Mouse (Mus musculus) gastrocnemius, postnatal 4 days (tissue): ENCODE measurements at regions not wholly inside any gene's neighbourhood (a gene's known extent, or its start where the extent isn't known, plus 50 kb on each side); places are given as distances from the start of the nearest gene placed in this dataset.
A peak's percentile ranks its signal among the peaks of the same experiment; 100 is the strongest.

Source experiments
- DNase-seq, 2 experiments: peaks; one replicate each; pipeline ENCODE4 v3.0.0; 2021 to 2022; ENCODE audit warnings: low spot score in 2 of 2, mixed read lengths in 2 of 2

GRCm38 (mm10) chr13:28466151-28466550 lies 208.8 kb downstream of the Gm11361 start:
- DNase-seq: no peak

- no peak for DNase-seq
These were observed 208.0 kb downstream of the Gm11361 start for GRCm38 (mm10) chr13:28465187-28465880.

- DNase-seq: no peak
These were observed 204.0 kb downstream of the Gm11361 start for GRCm38 (mm10) chr13:28461281-28461680.

- DNase-seq: no peak
These were observed 200.1 kb downstream of the Gm11361 start for GRCm38 (mm10) chr13:28457403-28457802.

- no peak for DNase-seq
These were observed 198.6 kb downstream of the Gm11361 start for GRCm38 (mm10) chr13:28455878-28456277.

- DNase-seq: no peak
These were observed 197.7 kb downstream of the Gm11361 start for GRCm38 (mm10) chr13:28455016-28455415.

GRCm38 (mm10) chr13:28450699-28451445 lies 193.5 kb downstream of the Gm11361 start:
- DNase-seq: no peak

- DNase-seq: no peak
These were observed 191.7 kb downstream of the Gm11361 start for GRCm38 (mm10) chr13:28449026-28449425.

- DNase-seq: no peak
These were observed 184.9 kb downstream of the Gm11361 start for GRCm38 (mm10) chr13:28442250-28442649.

- DNase-seq: no peak
These were observed 176.1 kb downstream of the Gm11361 start for GRCm38 (mm10) chr13:28433445-28433844.

- DNase-seq: no peak
These were observed 174.7 kb downstream of the Gm11361 start for GRCm38 (mm10) chr13:28432017-28432416.

- no peak for DNase-seq
These were observed 168.8 kb downstream of the Gm11361 start for GRCm38 (mm10) chr13:28426085-28426484.

- no peak for DNase-seq
These were observed 167.8 kb downstream of the Gm11361 start for GRCm38 (mm10) chr13:28425116-28425515.

GRCm38 (mm10) chr13:28424446-28425059 lies 167.2 kb downstream of the Gm11361 start:
- no peak for DNase-seq

- no peak for DNase-seq
These were observed 164.0 kb downstream of the Gm11361 start for GRCm38 (mm10) chr13:28421309-28421708.

GRCm38 (mm10) chr13:28420636-28421035 lies 163.3 kb downstream of the Gm11361 start:
- DNase-seq: no peak

- peak; percentile 21 to 45 for DNase-seq
These were observed 162.6 kb downstream of the Gm11361 start for GRCm38 (mm10) chr13:28419950-28420381.

- DNase-seq: peak in 1 of 2 experiments; percentile 10
These were observed 161.8 kb downstream of the Gm11361 start for GRCm38 (mm10) chr13:28418936-28419681.

- DNase-seq: peak; percentile 40 to 81
These were observed 160.9 kb downstream of the Gm11361 start for GRCm38 (mm10) chr13:28417929-28418881.

- DNase-seq: peak in 1 of 2 experiments; percentile 36
These were observed 160.2 kb downstream of the Gm11361 start for GRCm38 (mm10) chr13:28417431-28417928.
